Mouse (Mus musculus) liver, embryonic 11.5 days (tissue): ENCODE measurements at regions not wholly inside any gene's neighbourhood (a gene's known extent, or its start where the extent isn't known, plus 50 kb on each side); places are given as distances from the start of the nearest gene placed in this dataset.

Experiments
- ATAC-seq: fragments of 200-750 bp; cut with Nextera tagmentation; replicated peaks from 2 replicates; pipeline ENCODE4 v1.8.0; 2017; ENCODE audit warnings: moderate number of reproducible peaks, mild to moderate bottlenecking, moderate TSS enrichment, moderate library complexity; ENCODE audit not compliant: low FRiP score
- DNase-seq: peaks from one replicate; pipeline ENCODE4 v3.0.0-alpha.2; 2017; ENCODE audit warnings: low spot score
- H3K27ac ChIP-seq: fragments of 300-500 bp; sonication (generic); 2 replicates; pipeline ENCODE4 v1.5.1; 2014; ENCODE audit warnings: mild to moderate bottlenecking, low read depth, low read length, control low read depth
- H3K27me3 ChIP-seq: fragments of 300-500 bp; sonication (generic); replicated peaks from 2 replicates; pipeline ENCODE4 v1.6.1; 2014; ENCODE audit warnings: low read length, mixed read lengths; ENCODE audit not compliant: control insufficient read depth, insufficient read depth
- H3K36me3 ChIP-seq: fragments of 300-500 bp; sonication (generic); 2 replicates; pipeline ENCODE4 v1.6.1; 2014; ENCODE audit warnings: mild to moderate bottlenecking, low read length, moderate library complexity, mixed read lengths; ENCODE audit not compliant: control insufficient read depth, insufficient read depth
- H3K4me1 ChIP-seq: fragments of 300-500 bp; sonication (generic); replicated peaks from 2 replicates; pipeline ENCODE4 v1.6.1; 2014; ENCODE audit warnings: low read length, mixed read lengths; ENCODE audit not compliant: control insufficient read depth, insufficient read depth
- H3K4me2 ChIP-seq: fragments of 300-500 bp; sonication (generic); 2 replicates; pipeline ENCODE4 v1.6.1; 2014; ENCODE audit warnings: mild to moderate bottlenecking, control low read depth, moderate library complexity
- H3K4me3 ChIP-seq: fragments of 300-500 bp; sonication (generic); 2 replicates; pipeline ENCODE4 v1.5.1; 2014; ENCODE audit warnings: low read depth, low read length, control low read depth
- H3K9ac ChIP-seq: fragments of 300-500 bp; sonication (generic); 2 replicates; pipeline ENCODE4 v1.6.1; 2014; ENCODE audit warnings: low read depth, low read length, control low read depth
- H3K9me3 ChIP-seq: fragments of 300-500 bp; sonication (generic); 2 replicates; pipeline ENCODE4 v1.6.1; 2016; ENCODE audit warnings: low read length, inconsistent platforms, mixed read lengths; ENCODE audit not compliant: control insufficient read depth
- WGBS: fragments of 180-500 bp; shearing (Covaris S2); extraction: QIAGEN DNeasy Blood & Tissue Kit; methylation state at CpG from one replicate; pipeline ENCODE4 v1.1.7; 2014; 5-methylcytosine and 5-hydroxymethylcytosine counted together

- Histone ChIP-seq H3K27ac (no peak overlapping the region), H3K9me3 (no peaks in the 10 kb centered on the region), H3K9ac (no peak overlapping the region), H3K4me2 (no peak overlapping the region), H3K36me3 (no peaks in the 10 kb centered on the region), H3K4me1 (no peaks in the 10 kb centered on the region), H3K4me3 (no peak overlapping the region), H3K27me3 (no peaks in the 10 kb centered on the region)
- ATAC-seq (no peak), DNase-seq (no peak)
- 64% methylated on average over 4 of the region's 4 CpGs for WGBS
Observed at GRCm38 (mm10) chr15:63071921-63072320, 773.1 kb downstream of the Gsdmc2 start.

GRCm38 (mm10) chr15:63067126-63067525, 777.9 kb downstream of the Gsdmc2 start:
- Histone ChIP-seq H3K27ac (no peak overlapping the region), H3K9ac (no peak overlapping the region), H3K4me2 (no peak overlapping the region), H3K36me3 (no peaks in the 10 kb centered on the region), H3K4me1 (no peaks in the 10 kb centered on the region), H3K27me3 (no peaks in the 10 kb centered on the region), H3K9me3 (no peaks in the 10 kb centered on the region), H3K4me3 (no peak overlapping the region)
- no peak for DNase-seq
- no peak for ATAC-seq
- 75% methylated on average over 3 of the region's 3 CpGs for WGBS

GRCm38 (mm10) chr15:63066020-63066439, 778.9 kb downstream of the Gsdmc2 start:
- H3K4me2 ChIP-seq: no peak overlapping the region
- H3K27ac ChIP-seq: no peak overlapping the region
- no peak for ATAC-seq
- no peak for DNase-seq
- no peaks in the 10 kb centered on the region for H3K4me1 ChIP-seq
- no peaks in the 10 kb centered on the region for H3K9me3 ChIP-seq
- H3K27me3 ChIP-seq: no peaks in the 10 kb centered on the region
- WGBS: 59% methylated on average over 2 of the region's 2 CpGs
- no peak overlapping the region for H3K4me3 ChIP-seq
- no peaks in the 10 kb centered on the region for H3K36me3 ChIP-seq
- H3K9ac ChIP-seq: no peak overlapping the region

GRCm38 (mm10) chr15:63061891-63062290, 783.1 kb downstream of the Gsdmc2 start:
- Histone ChIP-seq H3K4me1 (no peaks in the 10 kb centered on the region), H3K27ac (no peak overlapping the region), H3K4me3 (no peak overlapping the region), H3K36me3 (no peaks in the 10 kb centered on the region), H3K4me2 (no peak overlapping the region), H3K27me3 (no peaks in the 10 kb centered on the region), H3K9me3 (no peaks in the 10 kb centered on the region), H3K9ac (no peak overlapping the region)
- ATAC-seq (no peak), DNase-seq (no peak)
- 61% methylated on average over 3 of the region's 3 CpGs for WGBS

GRCm38 (mm10) chr15:63060826-63061225, 784.2 kb downstream of the Gsdmc2 start:
- H3K4me1 ChIP-seq: no peaks in the 10 kb centered on the region
- no peaks in the 10 kb centered on the region for H3K27me3 ChIP-seq
- H3K9me3 ChIP-seq: no peaks in the 10 kb centered on the region
- 85% methylated on average over 3 of the region's 3 CpGs for WGBS
- H3K27ac ChIP-seq: no peak overlapping the region
- H3K4me3 ChIP-seq: no peak overlapping the region
- ATAC-seq: no peak
- no peak overlapping the region for H3K4me2 ChIP-seq
- H3K36me3 ChIP-seq: no peaks in the 10 kb centered on the region
- H3K9ac ChIP-seq: no peak overlapping the region
- no peak for DNase-seq

- Histone ChIP-seq H3K36me3 (no peaks in the 10 kb centered on the region), H3K9ac (no peak overlapping the region), H3K4me3 (no peak overlapping the region), H3K27ac (no peak overlapping the region), H3K9me3 (no peaks in the 10 kb centered on the region), H3K4me2 (no peak overlapping the region), H3K27me3 (no peaks in the 10 kb centered on the region), H3K4me1 (no peaks in the 10 kb centered on the region)
- no peak for ATAC-seq
- no peak for DNase-seq
- WGBS: 56% methylated on average over 3 of the region's 3 CpGs
Observed at GRCm38 (mm10) chr15:63052570-63053255, 792.3 kb downstream of the Gsdmc2 start.

GRCm38 (mm10) chr15:63050033-63050432, 794.9 kb downstream of the Gsdmc2 start:
- ATAC-seq: no peak
- no peaks in the 10 kb centered on the region for H3K4me1 ChIP-seq
- no peak overlapping the region for H3K27ac ChIP-seq
- no peak for DNase-seq
- H3K27me3 ChIP-seq: no peaks in the 10 kb centered on the region
- no peaks in the 10 kb centered on the region for H3K36me3 ChIP-seq
- H3K9me3 ChIP-seq: no peaks in the 10 kb centered on the region
- no peak overlapping the region for H3K9ac ChIP-seq
- no peak overlapping the region for H3K4me2 ChIP-seq
- WGBS: 94% methylated on average over 1 of the region's 1 CpGs
- H3K4me3 ChIP-seq: no peak overlapping the region

- Histone ChIP-seq H3K27ac (no peak overlapping the region), H3K27me3 (no peaks in the 10 kb centered on the region), H3K4me2 (no peak overlapping the region), H3K9ac (no peak overlapping the region), H3K9me3 (no peaks in the 10 kb centered on the region), H3K4me3 (no peak overlapping the region), H3K4me1 (no peaks in the 10 kb centered on the region), H3K36me3 (no peaks in the 10 kb centered on the region)
- DNase-seq: no peak
- ATAC-seq: no peak
Observed at GRCm38 (mm10) chr15:63042367-63042766, 802.6 kb downstream of the Gsdmc2 start.

GRCm38 (mm10) chr15:63036241-63036640, 808.7 kb downstream of the Gsdmc2 start:
- DNase-seq (no peak), ATAC-seq (no peak)
- no peaks in the 10 kb centered on the region for H3K27me3 ChIP-seq

More at GRCm38 (mm10) chr15:63036241-63036640, 808.7 kb downstream of the Gsdmc2 start:
- no peak overlapping the region for H3K4me3 ChIP-seq
- H3K4me1 ChIP-seq: no peaks in the 10 kb centered on the region
- no peak overlapping the region for H3K9ac ChIP-seq
- 87% methylated on average over 7 of the region's 7 CpGs for WGBS
- no peaks in the 10 kb centered on the region for H3K9me3 ChIP-seq
- no peaks in the 10 kb centered on the region for H3K36me3 ChIP-seq
- H3K27ac ChIP-seq: no peak overlapping the region
- H3K4me2 ChIP-seq: no peak overlapping the region
